Mouse (Mus musculus): Measurements from ENCODE around the gene Isca1. TPM values are rescaled to one million over a fixed set of nuclear protein-coding genes. Genes with fewer than 3 reads are reported as not detected.
"Not testable (repeated sequence)": the region's sequence is repeated elsewhere in the genome, so short reads cannot be mapped to it uniquely, and the experiment has no call there.

The Isca1 gene
- polyA plus RNA-seq, 1 experiment from 2014 or later = 134 TPM

DNA sequence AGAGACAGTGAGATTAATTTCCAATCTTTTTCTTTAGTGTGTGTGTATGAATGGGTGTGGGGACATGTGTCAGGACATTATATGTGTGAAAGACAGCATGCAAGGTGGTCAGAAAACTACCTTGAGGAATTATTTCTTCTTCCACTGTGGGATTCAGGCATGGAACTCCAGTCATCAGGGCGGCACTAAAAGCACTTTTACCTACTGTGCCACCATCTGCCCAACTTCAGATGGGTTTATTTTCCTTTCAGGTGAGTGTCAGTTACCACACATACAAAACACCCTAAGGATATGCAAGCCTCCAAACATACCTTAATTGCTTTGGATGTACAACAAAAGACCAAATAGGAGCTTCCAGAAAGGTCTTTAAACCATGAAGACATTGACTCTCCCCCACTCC is 25.2 kb upstream of the Isca1 start:
- H3K4me3 ChIP-seq (replicated peaks; ENCODE audit: low read length) = no peak overlapping the region
- H3K27ac ChIP-seq (ENCODE audit: low read length) = no peak overlapping the region
- WGBS = 83% methylated on average over 1 of the region's 1 CpGs
- H3K9ac ChIP-seq (ENCODE audit: low read length) = no peak overlapping the region
- H3K4me2 ChIP-seq (ENCODE audit: low read depth, low read length) = no peak overlapping the region
- H3K36me3 ChIP-seq (ENCODE audit: control insufficient read depth, insufficient read depth, low read length) = peaks cover 58% of the 10 kb centered on the region
- no peaks in the 10 kb centered on the region for H3K9me3 ChIP-seq (replicated peaks; ENCODE audit: control insufficient read depth, low read length)
- H3K4me1 ChIP-seq (ENCODE audit: control insufficient read depth, insufficient read depth, low read length) = no peaks in the 10 kb centered on the region
- ATAC-seq (ENCODE audit: insufficient read depth, low FRiP score) = no peak
- H3K27me3 ChIP-seq (ENCODE audit: control insufficient read depth, insufficient read depth, low read length) = no peaks in the 10 kb centered on the region

GRCm38 (mm10) chr13:59782145-59782544 is 12.5 kb upstream of the Isca1 start, which contains the start of gene Gm49354:
Gene Gm49354, minus strand, starts transcription at chr13:59782245.
- WGBS = 74% methylated on average over 7 of the region's 7 CpGs
- no peak within 1 kb of the TSS for H3K27ac ChIP-seq (ENCODE audit: low read length)
- ATAC-seq (ENCODE audit: insufficient read depth, low FRiP score) = no peak

GRCm38 (mm10) chr13:59779744-59780264 is 10.2 kb upstream of the Isca1 start:
- 94% methylated on average over 1 of the region's 1 CpGs for WGBS

More at GRCm38 (mm10) chr13:59782145-59782544, 12.5 kb upstream of the Isca1 start, which contains the start of gene Gm49354:
- Histone ChIP-seq H3K9ac (ENCODE audit: low read length) (no peak within 1 kb of the TSS), H3K4me3 (replicated peaks; ENCODE audit: low read length) (no peak within 1 kb of the TSS), H3K27me3 (ENCODE audit: control insufficient read depth, insufficient read depth, low read length) (no peaks in the 10 kb centered on the region), H3K4me1 (ENCODE audit: control insufficient read depth, insufficient read depth, low read length) (no peaks in the 10 kb centered on the region), H3K4me2 (ENCODE audit: low read depth, low read length) (no peak within 1 kb of the TSS), H3K36me3 (ENCODE audit: control insufficient read depth, insufficient read depth, low read length) (peaks cover 60% of the 10 kb centered on the region), H3K9me3 (replicated peaks; ENCODE audit: control insufficient read depth, low read length) (no peaks in the 10 kb centered on the region)

GRCm38 (mm10) chr13:59779213-59779612 is 9.6 kb upstream of the Isca1 start:
- Histone ChIP-seq H3K4me1 (ENCODE audit: control insufficient read depth, insufficient read depth, low read length) (no peaks in the 10 kb centered on the region), H3K27me3 (ENCODE audit: control insufficient read depth, insufficient read depth, low read length) (no peaks in the 10 kb centered on the region), H3K4me2 (ENCODE audit: low read depth, low read length) (no peak overlapping the region), H3K9me3 (replicated peaks; ENCODE audit: control insufficient read depth, low read length) (no peaks in the 10 kb centered on the region), H3K9ac (ENCODE audit: low read length) (no peak overlapping the region), H3K36me3 (ENCODE audit: control insufficient read depth, insufficient read depth, low read length) (peaks cover 49% of the 10 kb centered on the region; the same call in 1 of the 2 replicates), H3K27ac (ENCODE audit: low read length) (no peak overlapping the region), H3K4me3 (replicated peaks; ENCODE audit: low read length) (no peak overlapping the region)
- 79% methylated on average over 4 of the region's 4 CpGs for WGBS
- ATAC-seq (ENCODE audit: insufficient read depth, low FRiP score) = no peak

More at GRCm38 (mm10) chr13:59779744-59780264, 10.2 kb upstream of the Isca1 start:
- not testable (repeated sequence) for H3K9ac ChIP-seq (ENCODE audit: low read length); H3K9me3 ChIP-seq (replicated peaks; ENCODE audit: control insufficient read depth, low read length); H3K4me2 ChIP-seq (ENCODE audit: low read depth, low read length); ATAC-seq (ENCODE audit: insufficient read depth, low FRiP score); H3K4me1 ChIP-seq (ENCODE audit: control insufficient read depth, insufficient read depth, low read length); H3K27me3 ChIP-seq (ENCODE audit: control insufficient read depth, insufficient read depth, low read length); H3K4me3 ChIP-seq (replicated peaks; ENCODE audit: low read length); H3K27ac ChIP-seq (ENCODE audit: low read length)
- peaks cover 53% of the 10 kb centered on the region; the same call in 1 of the 2 replicates for H3K36me3 ChIP-seq (ENCODE audit: control insufficient read depth, insufficient read depth, low read length)

DNA sequence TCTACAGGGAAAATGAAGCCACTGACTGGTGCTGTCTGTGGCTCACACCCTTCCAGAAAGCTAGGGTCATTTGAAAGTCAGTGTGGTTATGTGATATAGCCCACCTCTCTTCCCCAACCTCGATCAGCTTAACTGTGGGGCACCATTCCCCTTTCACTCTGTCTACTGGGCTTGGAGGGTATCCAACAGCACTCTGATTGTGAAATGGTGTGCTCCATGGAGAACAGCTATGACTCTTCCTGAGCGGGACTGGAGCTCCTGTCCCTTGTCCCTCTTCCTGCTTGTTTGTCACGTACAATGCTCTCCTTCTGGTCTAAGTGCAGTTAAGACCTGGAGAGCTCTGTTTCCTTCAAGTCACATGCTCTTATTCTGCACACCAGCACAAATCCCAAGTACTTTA is 5.6 kb upstream of the Isca1 start:
- H3K9me3 ChIP-seq (replicated peaks; ENCODE audit: control insufficient read depth, low read length) = no peaks in the 10 kb centered on the region
- 78% methylated on average over 3 of the region's 3 CpGs for WGBS
- ATAC-seq (ENCODE audit: insufficient read depth, low FRiP score) = no peak
- no peak overlapping the region for H3K4me2 ChIP-seq (ENCODE audit: low read depth, low read length)
- peaks cover 22% of the 10 kb centered on the region; the same call in 1 of the 2 replicates for H3K36me3 ChIP-seq (ENCODE audit: control insufficient read depth, insufficient read depth, low read length)
- H3K27me3 ChIP-seq (ENCODE audit: control insufficient read depth, insufficient read depth, low read length) = no peaks in the 10 kb centered on the region
- H3K4me3 ChIP-seq (replicated peaks; ENCODE audit: low read length) = no peak overlapping the region
- no peak overlapping the region for H3K27ac ChIP-seq (ENCODE audit: low read length)
- peaks cover 18% of the 10 kb centered on the region for H3K4me1 ChIP-seq (ENCODE audit: control insufficient read depth, insufficient read depth, low read length)
- H3K9ac ChIP-seq (ENCODE audit: low read length) = no peak overlapping the region

DNA sequence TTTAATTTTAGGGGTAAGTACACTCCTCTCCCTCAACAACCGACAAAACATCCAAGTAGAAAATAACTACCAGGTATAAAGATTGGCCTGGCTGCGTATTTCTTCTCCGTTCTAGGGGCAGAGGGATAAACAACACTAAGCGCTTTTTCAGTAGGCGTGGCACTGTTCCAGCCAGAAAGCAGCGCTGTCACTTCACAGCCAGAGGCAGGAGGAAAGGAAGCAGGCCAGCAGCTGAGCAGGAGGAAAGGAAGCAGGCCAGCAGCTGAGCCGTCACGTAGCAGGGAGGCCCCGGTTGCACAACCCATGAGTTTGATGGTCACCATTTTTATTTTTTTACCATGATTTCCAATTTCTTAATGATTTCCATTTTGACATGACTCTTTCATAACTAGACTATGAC is 1.6 kb upstream of the Isca1 start:
- H3K4me3 ChIP-seq (replicated peaks; ENCODE audit: low read length) = no peak overlapping the region
- no peak for ATAC-seq (ENCODE audit: insufficient read depth, low FRiP score)

GRCm38 (mm10) chr13:59770847-59771246 is 1.2 kb upstream of the Isca1 start:
- WGBS = 51% methylated on average over 9 of the region's 9 CpGs
- H3K27me3 ChIP-seq (ENCODE audit: control insufficient read depth, insufficient read depth, low read length) = no peaks in the 10 kb centered on the region
- H3K4me2 ChIP-seq (ENCODE audit: low read depth, low read length) = peak overlapping the region; percentile 79
- no peaks in the 10 kb centered on the region for H3K36me3 ChIP-seq (ENCODE audit: control insufficient read depth, insufficient read depth, low read length)
- peaks cover 51% of the 10 kb centered on the region for H3K4me1 ChIP-seq (ENCODE audit: control insufficient read depth, insufficient read depth, low read length)
- H3K4me3 ChIP-seq (replicated peaks; ENCODE audit: low read length) = peak overlapping the region; percentile 84
- ATAC-seq (ENCODE audit: insufficient read depth, low FRiP score) = no peak
- no peak overlapping the region for H3K9ac ChIP-seq (ENCODE audit: low read length)
- H3K27ac ChIP-seq (ENCODE audit: low read length) = peak overlapping the region; percentile 99
- H3K9me3 ChIP-seq (replicated peaks; ENCODE audit: control insufficient read depth, low read length) = no peaks in the 10 kb centered on the region

More for the DNA sequence above, 1.6 kb upstream of the Isca1 start:
- H3K36me3 ChIP-seq (ENCODE audit: control insufficient read depth, insufficient read depth, low read length) = no peaks in the 10 kb centered on the region
- peak overlapping the region; percentile 99 for H3K27ac ChIP-seq (ENCODE audit: low read length)
- no peaks in the 10 kb centered on the region for H3K9me3 ChIP-seq (replicated peaks; ENCODE audit: control insufficient read depth, low read length)
- H3K9ac ChIP-seq (ENCODE audit: low read length) = 0 out of 2 replicates have a peak overlapping the region, but pooled peaks have one; percentile 3
- WGBS = 18% methylated on average over 9 of the region's 9 CpGs
- no peaks in the 10 kb centered on the region for H3K27me3 ChIP-seq (ENCODE audit: control insufficient read depth, insufficient read depth, low read length)
- H3K4me2 ChIP-seq (ENCODE audit: low read depth, low read length) = peak overlapping the region; percentile 79; the same call in 1 of the 2 replicates
- peaks cover 47% of the 10 kb centered on the region for H3K4me1 ChIP-seq (ENCODE audit: control insufficient read depth, insufficient read depth, low read length)

- under 1% methylated on average over 28 of the region's 28 CpGs for WGBS
- peak; percentile 71 for ATAC-seq (ENCODE audit: insufficient read depth, low FRiP score)
These were observed 553 bp upstream of the Isca1 start for GRCm38 (mm10) chr13:59770164-59770562.

GRCm38 (mm10) chr13:59768531-59768930 is 1.1 kb downstream of the Isca1 start:
- Histone ChIP-seq H3K4me3 (replicated peaks; ENCODE audit: low read length) (peak overlapping the region; percentile 84), H3K4me2 (ENCODE audit: low read depth, low read length) (peak overlapping the region; percentile 90), H3K4me1 (ENCODE audit: control insufficient read depth, insufficient read depth, low read length) (peaks cover 56% of the 10 kb centered on the region), H3K27ac (ENCODE audit: low read length) (peak overlapping the region; percentile 92), H3K36me3 (ENCODE audit: control insufficient read depth, insufficient read depth, low read length) (no peaks in the 10 kb centered on the region), H3K9me3 (replicated peaks; ENCODE audit: control insufficient read depth, low read length) (no peaks in the 10 kb centered on the region), H3K9ac (ENCODE audit: low read length) (peak overlapping the region; percentile 88), H3K27me3 (ENCODE audit: control insufficient read depth, insufficient read depth, low read length) (no peaks in the 10 kb centered on the region)
- 23% methylated on average over 13 of the region's 13 CpGs for WGBS
- no peak for ATAC-seq (ENCODE audit: insufficient read depth, low FRiP score)

More at GRCm38 (mm10) chr13:59770164-59770562, 553 bp upstream of the Isca1 start:
- Histone ChIP-seq H3K9me3 (replicated peaks; ENCODE audit: control insufficient read depth, low read length) (no peaks in the 10 kb centered on the region), H3K36me3 (ENCODE audit: control insufficient read depth, insufficient read depth, low read length) (no peaks in the 10 kb centered on the region), H3K9ac (ENCODE audit: low read length) (peak overlapping the region; percentile 88), H3K4me1 (ENCODE audit: control insufficient read depth, insufficient read depth, low read length) (peaks cover 56% of the 10 kb centered on the region), H3K4me2 (ENCODE audit: low read depth, low read length) (peak overlapping the region; percentile 79), H3K27ac (ENCODE audit: low read length) (peak overlapping the region; percentile 99), H3K27me3 (ENCODE audit: control insufficient read depth, insufficient read depth, low read length) (no peaks in the 10 kb centered on the region), H3K4me3 (replicated peaks; ENCODE audit: low read length) (peak overlapping the region; percentile 84)

All from stomach, embryonic 16.5 days (tissue).